Mouse (Mus musculus): ENCODE measurements around the gene Snx9. TPM values are rescaled to one million over a fixed set of nuclear protein-coding genes. Genes with fewer than 3 reads are reported as not detected.

Gene Snx9
- total RNA-seq, 1 experiment = 8.8 TPM

DNA sequence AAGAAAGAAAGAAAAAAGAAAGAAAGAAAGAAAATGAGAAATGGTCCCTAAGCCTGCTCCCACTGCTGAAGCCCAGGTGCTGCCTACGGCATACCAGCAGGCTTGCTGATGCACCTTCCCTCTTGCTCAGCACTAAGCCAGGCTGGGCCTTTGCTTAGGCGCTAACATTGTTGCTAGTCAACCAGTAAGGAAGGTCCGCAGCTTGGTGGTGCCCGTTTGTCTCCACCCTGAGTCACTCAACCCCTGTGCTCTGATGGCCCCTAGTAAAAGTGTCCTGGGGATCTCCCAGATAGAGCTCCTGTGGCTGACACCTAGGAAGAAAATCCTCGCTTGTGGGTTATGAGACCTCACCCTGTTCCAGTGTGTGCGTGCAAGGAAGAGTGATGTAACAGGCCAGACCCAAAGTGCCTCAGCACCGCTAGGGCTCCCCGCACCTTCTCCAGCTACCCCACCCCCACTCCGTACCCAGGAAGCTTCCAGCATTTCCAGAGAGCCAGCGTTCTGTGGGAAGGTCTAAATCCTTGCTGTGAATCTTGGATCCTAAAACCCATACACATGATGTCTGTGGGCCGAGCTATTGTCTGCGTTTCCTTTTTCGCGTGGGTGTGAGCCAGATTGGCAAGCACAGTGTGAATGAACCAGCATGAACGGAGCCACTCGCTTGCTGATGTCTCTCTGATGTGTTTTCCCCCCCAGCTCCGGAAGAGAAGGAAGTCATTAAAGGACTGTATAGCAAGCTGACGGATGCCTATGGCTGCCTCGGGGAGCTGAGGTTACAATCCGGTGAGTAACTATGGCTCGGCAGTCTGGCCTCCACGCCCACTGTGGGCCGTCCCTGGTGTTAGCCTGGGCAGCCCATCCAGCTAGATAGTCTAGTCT is 134.2 kb downstream of the Snx9 start:
- H3K27ac ChIP-seq (ENCODE audit: insufficient read depth, low read depth, low read length, poor library complexity, severe bottlenecking) = peak overlapping the region; percentile 3; the same call in 1 of the 2 replicates
- no peak for DNase-seq (ENCODE audit: low read depth, low spot score)
- H3K4me3 ChIP-seq (ENCODE audit: insufficient read depth in 1 of 2, low read depth in 1 of 2, low read length in 2 of 2, poor library complexity in 1 of 2, severe bottlenecking in 1 of 2) = peak overlapping the region; percentile 9 to 16
- peak overlapping the region; percentile 14; the same call in 1 of the 2 replicates for H3K9ac ChIP-seq (ENCODE audit: insufficient read depth, low read depth, low read length, poor library complexity, severe bottlenecking)
- H3K9me3 ChIP-seq (ENCODE audit: control insufficient read depth, insufficient read depth, low read depth, low read length) = no peaks in the 10 kb centered on the region
- peaks cover 22 to 45% of the 10 kb centered on the region in 2 experiments for H3K4me1 ChIP-seq (ENCODE audit: control insufficient read depth in 2 of 2, insufficient read depth in 2 of 2, low read length in 2 of 2, poor library complexity in 1 of 2)
- in situ Hi-C loops (cut with MboI; ENCODE audit: low sequenced_read_pairs in 2 of 2, unreplicated experiment in 2 of 2) = no loop called here
- TF ChIP-seq HCFC1 (IDR thresholded peaks at IDR 0.05; ENCODE audit: borderline replicate concordance, insufficient read depth, low read length) (no peak), ZC3H11A (IDR thresholded peaks at IDR 0.05; ENCODE audit: borderline replicate concordance, low read depth, low read length) (no peak), CHD2 (IDR thresholded peaks at IDR 0.05; ENCODE audit: low read depth, low read length) (no peak), MAFK (IDR thresholded peaks at IDR 0.05; ENCODE audit: insufficient read depth, low read depth, low read length) (no peak), ZNF384 (IDR thresholded peaks at IDR 0.05; ENCODE audit: low read depth, low read length) (no peak)
- H3K36me3 ChIP-seq (ENCODE audit: control insufficient read depth, insufficient read depth, low read length, poor library complexity, severe bottlenecking) = no peaks in the 10 kb centered on the region

DNA sequence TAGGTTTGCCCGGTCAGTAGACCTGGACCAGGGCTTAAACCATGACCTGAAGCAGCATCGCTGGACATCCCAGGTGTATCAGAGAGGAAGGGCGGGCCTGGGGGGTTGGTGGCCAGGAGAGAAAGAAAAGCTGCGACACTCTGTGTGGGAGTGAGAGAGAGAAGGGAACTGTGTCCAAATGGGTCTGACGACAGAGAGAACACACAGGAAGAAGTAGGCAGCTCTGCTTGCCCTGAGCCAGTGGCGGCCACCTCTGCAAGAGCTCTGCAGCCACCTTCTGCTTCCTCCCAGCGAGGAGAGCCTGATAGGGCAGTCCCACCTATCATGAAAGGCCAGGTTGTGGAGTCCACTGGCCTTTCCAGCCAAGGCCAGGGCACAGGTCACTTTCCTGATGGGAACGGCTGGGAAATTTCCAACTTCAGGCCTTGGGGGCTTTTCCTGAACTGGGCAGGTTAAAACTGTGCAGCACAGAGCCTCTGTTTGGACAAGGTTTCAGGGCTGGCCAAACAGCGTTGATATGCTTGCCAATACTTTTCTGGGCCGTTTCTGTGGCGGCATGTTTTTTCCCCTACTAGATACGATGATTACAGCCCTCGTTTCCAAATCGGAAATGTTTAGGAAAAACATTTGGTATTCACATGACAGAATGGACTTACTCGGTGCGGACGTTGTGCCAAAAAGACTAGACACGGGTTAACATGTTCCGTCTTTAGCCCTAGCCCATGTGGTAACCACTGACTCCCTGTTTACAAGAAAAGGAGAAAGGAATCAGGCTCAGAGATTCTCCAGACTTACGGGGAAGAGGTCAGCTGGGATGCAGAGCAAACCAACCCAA is 135.3 kb downstream of the Snx9 start:
- DNase-seq (ENCODE audit: low read depth, low spot score) = no peak
- peaks cover 22 to 48% of the 10 kb centered on the region in 2 experiments for H3K4me1 ChIP-seq (ENCODE audit: control insufficient read depth in 2 of 2, insufficient read depth in 2 of 2, low read length in 2 of 2, poor library complexity in 1 of 2)
- in situ Hi-C loops (cut with MboI; ENCODE audit: low sequenced_read_pairs in 2 of 2, unreplicated experiment in 2 of 2) = no loop called here
- peak overlapping the region; percentile 47; the same call in 1 of the 2 replicates for H3K9ac ChIP-seq (ENCODE audit: insufficient read depth, low read depth, low read length, poor library complexity, severe bottlenecking)
- H3K4me3 ChIP-seq (ENCODE audit: insufficient read depth in 1 of 2, low read depth in 1 of 2, low read length in 2 of 2, poor library complexity in 1 of 2, severe bottlenecking in 1 of 2) = peak overlapping the region; percentile 16 to 18
- no peaks in the 10 kb centered on the region for H3K9me3 ChIP-seq (ENCODE audit: control insufficient read depth, insufficient read depth, low read depth, low read length)
- peak overlapping the region; percentile 90; the same call in 1 of the 2 replicates for H3K27ac ChIP-seq (ENCODE audit: insufficient read depth, low read depth, low read length, poor library complexity, severe bottlenecking)
- H3K36me3 ChIP-seq (ENCODE audit: control insufficient read depth, insufficient read depth, low read length, poor library complexity, severe bottlenecking) = no peaks in the 10 kb centered on the region
- TF ChIP-seq HCFC1 (IDR thresholded peaks at IDR 0.05; ENCODE audit: borderline replicate concordance, insufficient read depth, low read length) (no peak), MAFK (IDR thresholded peaks at IDR 0.05; ENCODE audit: insufficient read depth, low read depth, low read length) (no peak), CHD2 (IDR thresholded peaks at IDR 0.05; ENCODE audit: low read depth, low read length) (no peak), ZC3H11A (IDR thresholded peaks at IDR 0.05; ENCODE audit: borderline replicate concordance, low read depth, low read length) (no peak), ZNF384 (IDR thresholded peaks at IDR 0.05; ENCODE audit: low read depth, low read length) (no peak)

DNA sequence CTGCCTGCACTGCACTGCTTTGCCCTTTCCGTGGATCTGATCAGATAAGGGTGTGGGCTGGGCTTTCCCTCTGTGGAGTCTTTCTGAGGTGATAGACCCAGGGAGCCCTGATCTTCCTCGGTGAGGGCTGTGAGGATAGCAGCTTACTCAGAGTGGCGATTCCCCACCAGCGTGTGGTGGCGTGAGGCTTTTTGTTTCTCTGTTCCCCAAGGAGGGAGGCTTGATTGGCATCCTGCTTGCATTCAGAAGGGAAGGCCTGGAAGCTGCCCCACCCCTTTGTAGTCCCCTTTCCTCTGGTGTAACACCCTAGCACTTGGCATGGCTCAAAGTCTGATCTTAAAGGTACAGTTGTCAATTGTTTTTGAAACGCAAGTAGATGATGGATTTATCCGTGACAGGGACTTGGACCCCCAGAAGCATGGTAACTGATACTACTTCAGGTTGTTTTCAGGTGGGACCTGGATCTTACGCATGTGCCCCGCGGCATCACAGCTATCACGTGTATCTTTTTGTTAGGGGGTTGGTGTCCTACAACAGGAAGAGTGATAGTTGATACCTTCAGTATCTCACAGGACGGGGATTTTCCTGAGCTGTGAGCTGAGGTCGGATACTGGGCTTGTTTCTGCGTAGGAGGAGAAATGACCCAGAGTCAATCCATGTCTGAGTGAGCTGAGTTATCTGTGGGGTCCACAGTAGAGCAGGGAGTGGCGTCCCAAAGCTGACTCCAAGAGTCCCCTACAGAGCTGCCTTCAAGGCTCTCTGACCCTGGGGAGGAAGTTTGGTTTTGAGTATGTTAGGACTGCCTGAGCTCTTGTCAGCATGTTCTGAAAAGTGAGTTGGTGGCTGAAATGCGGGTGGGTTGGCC is 136.2 kb downstream of the Snx9 start:
- Histone ChIP-seq H3K4me3 (ENCODE audit: insufficient read depth in 1 of 2, low read depth in 1 of 2, low read length in 2 of 2, poor library complexity in 1 of 2, severe bottlenecking in 1 of 2) (peak overlapping the region; percentile 16 to 18; a peak in 3 of 4 replicates), H3K27ac (ENCODE audit: insufficient read depth, low read depth, low read length, poor library complexity, severe bottlenecking) (peak overlapping the region; percentile 90), H3K9ac (ENCODE audit: insufficient read depth, low read depth, low read length, poor library complexity, severe bottlenecking) (peak overlapping the region; percentile 47; the same call in 1 of the 2 replicates), H3K36me3 (ENCODE audit: control insufficient read depth, insufficient read depth, low read length, poor library complexity, severe bottlenecking) (no peaks in the 10 kb centered on the region), H3K4me1 (ENCODE audit: control insufficient read depth in 2 of 2, insufficient read depth in 2 of 2, low read length in 2 of 2, poor library complexity in 1 of 2) (peaks cover 26 to 51% of the 10 kb centered on the region in 2 experiments), H3K9me3 (ENCODE audit: control insufficient read depth, insufficient read depth, low read depth, low read length) (no peaks in the 10 kb centered on the region)
- in situ Hi-C loops (cut with MboI; ENCODE audit: low sequenced_read_pairs in 2 of 2, unreplicated experiment in 2 of 2) = no loop called here
- no peak for DNase-seq (ENCODE audit: low read depth, low spot score)
- TF ChIP-seq MAFK (IDR thresholded peaks at IDR 0.05; ENCODE audit: insufficient read depth, low read depth, low read length) = no peak
- no peak for TF ChIP-seq ZNF384 (IDR thresholded peaks at IDR 0.05; ENCODE audit: low read depth, low read length)
- TF ChIP-seq CHD2 (IDR thresholded peaks at IDR 0.05; ENCODE audit: low read depth, low read length) = no peak
- TF ChIP-seq HCFC1 (IDR thresholded peaks at IDR 0.05; ENCODE audit: borderline replicate concordance, insufficient read depth, low read length) = no peak
- no peak for TF ChIP-seq ZC3H11A (IDR thresholded peaks at IDR 0.05; ENCODE audit: borderline replicate concordance, low read depth, low read length)

Data from ES-E14 (cell line).